Mouse (Mus musculus) small intestine, adult 10 weeks (tissue): ENCODE results near the gene Gm17087. TPM values are rescaled to one million over a fixed set of nuclear protein-coding genes. Genes with fewer than 3 reads are reported as not detected.

Experiments
- polyA plus RNA-seq: library from polyadenylated mRNA; stranded (reverse); fragments of 350-450 nt; fragmentation: Illumina TruSeq; extraction: RNeasy Lipid Tissue Mini Kit (QIAGEN cat#74804); gene quantifications from one replicate; pipeline ENCODE4 v1.2.3, GENCODE M21; 2014; ENCODE audit warnings: low replicate concordance

Gene Gm17087
- polyA plus RNA-seq: not detected

DNA sequence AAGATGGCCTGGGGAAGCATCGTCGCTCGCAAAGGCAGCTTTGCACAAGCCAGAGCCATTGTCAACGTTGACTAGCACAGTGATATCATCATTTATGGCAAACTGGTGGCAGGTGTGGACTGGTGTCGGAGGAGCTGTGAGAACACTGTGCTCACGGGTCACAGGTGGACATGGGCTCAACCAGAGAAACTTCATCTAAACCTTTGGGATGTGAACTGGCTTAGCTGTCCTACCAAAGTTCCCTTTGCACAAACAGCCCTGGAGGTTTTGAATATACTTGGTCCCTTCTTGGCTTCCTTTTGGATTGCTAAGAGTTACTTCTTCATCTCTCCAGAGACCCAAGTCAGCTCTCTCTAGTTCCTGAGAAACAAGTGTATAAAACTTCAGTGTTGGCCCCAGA lies at the start of gene Gm17087:
TSS of gene Gm17087 (minus strand) at position 101 of the 400 bp plus-strand sequence.

DNA sequence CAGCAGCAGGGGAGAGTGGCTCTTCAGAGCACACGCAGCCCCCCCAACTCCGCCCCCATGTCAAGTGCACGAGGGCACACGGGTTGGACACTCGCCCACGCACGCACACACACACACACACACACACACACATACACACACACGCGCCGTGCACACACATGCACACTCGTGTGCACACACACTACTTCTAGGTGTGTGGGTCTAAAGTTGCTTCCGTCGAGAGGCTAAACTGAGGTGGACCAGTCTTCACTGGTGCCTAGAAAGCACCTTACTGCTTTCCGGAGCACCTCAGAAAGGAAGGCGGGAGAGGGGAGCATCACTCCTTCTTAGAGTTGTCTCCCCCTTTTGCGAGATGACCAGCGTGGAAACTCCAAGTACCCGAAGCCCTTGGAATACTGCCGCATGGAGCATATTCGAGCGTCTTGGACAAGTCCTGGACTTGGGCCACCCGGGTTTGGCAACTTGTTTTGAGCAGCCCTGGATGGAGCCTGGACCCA lies 41.5 kb downstream of the Gm17087 start, which contains the start of gene Pde10a:
TSS of gene Pde10a (plus strand) at position 148 of the 497 bp plus-strand sequence.

Other genes with a start within 250 kb of the Gm17087 start
- gene Prr18, start 229.5 kb downstream of the Gm17087 start, polyA plus RNA-seq: 0.37 TPM
- gene T2, start 211.0 kb downstream of the Gm17087 start, polyA plus RNA-seq: not detected
- not detected for gene T, start 132.5 kb downstream of the Gm17087 start, polyA plus RNA-seq
- 0.33 TPM for gene Pde10a, start 41.6 kb downstream of the Gm17087 start, polyA plus RNA-seq